Mouse (Mus musculus): ENCODE data around the gene Smok3b. TPM values are rescaled to one million over a fixed set of nuclear protein-coding genes. Genes with fewer than 3 reads are reported as not detected.

Smok3b gene
- total RNA-seq, 2 experiments from 2014 or later, result not detected

GRCm38 (mm10) chr5:138084996-138085395 lies 63.8 kb downstream of the Smok3b start, which contains the start of gene Zkscan1:
Gene Zkscan1 (plus strand): TSS chr5:138085084.
- peak; percentile 76 to 88 for DNase-seq (ENCODE audit: low spot score in 2 of 2)

GRCm38 (mm10) chr5:138085421-138085911 lies 64.2 kb downstream of the Smok3b start:
- peak; percentile 20 to 27 for DNase-seq (ENCODE audit: low spot score in 2 of 2)

GRCm38 (mm10) chr5:138086842-138087241 lies 65.6 kb downstream of the Smok3b start:
- DNase-seq (ENCODE audit: low spot score in 2 of 2), result no peak

GRCm38 (mm10) chr5:138088366-138088765 lies 67.1 kb downstream of the Smok3b start:
- no peak for DNase-seq (ENCODE audit: low spot score in 2 of 2)

- DNase-seq (ENCODE audit: low spot score in 2 of 2), result no peak
Observed at GRCm38 (mm10) chr5:138089108-138089551, 67.9 kb downstream of the Smok3b start.

- no peak for DNase-seq (ENCODE audit: low spot score in 2 of 2)
Observed at GRCm38 (mm10) chr5:138090271-138090670, 69.0 kb downstream of the Smok3b start.

GRCm38 (mm10) chr5:138090737-138091136 lies 69.5 kb downstream of the Smok3b start:
- no peak for DNase-seq (ENCODE audit: low spot score in 2 of 2)

GRCm38 (mm10) chr5:138092771-138093170 lies 71.5 kb downstream of the Smok3b start:
- DNase-seq (ENCODE audit: low spot score in 2 of 2), result no peak

- DNase-seq (ENCODE audit: low spot score in 2 of 2), result no peak
Observed at GRCm38 (mm10) chr5:138094474-138094873, 73.2 kb downstream of the Smok3b start.

Other genes starting within 250 kb of the Smok3b start
- 10 to 100 TPM; 24.2 to 27.3 TPM for gene Ppp1r35, start 242.6 kb upstream of the Smok3b start, total RNA-seq (2021)
- 10 to 100 TPM; 33.4 to 42.0 TPM for gene Mepce, start 233.8 kb upstream of the Smok3b start, total RNA-seq (2021)
- 1 to 10 TPM; 5.0 to 5.7 TPM for gene Zcwpw1, start 233.6 kb upstream of the Smok3b start, total RNA-seq (2021)
- gene Pilra, start 185.1 kb upstream of the Smok3b start, total RNA-seq (2021), result under 1 TPM; 0.32 to 0.62 TPM
- not detected for gene Pilrb1, start 163.3 kb upstream of the Smok3b start, total RNA-seq (2021)
- not detected for gene Pilrb2, start 149.6 kb upstream of the Smok3b start, total RNA-seq (2021)
- gene Cyp3a13, start 99.8 kb upstream of the Smok3b start, total RNA-seq (2021), result under 1 TPM in 1 of 2 experiments, not detected in 1; 0.29 TPM
- 10 to 100 TPM; 25.4 to 25.7 TPM for gene Gjc3, start 58.3 kb upstream of the Smok3b start, total RNA-seq (2021)
- gene Azgp1, start 39.9 kb upstream of the Smok3b start, total RNA-seq (2021), result not detected
- not detected for gene Smok3a, start 168 bp upstream of the Smok3b start, total RNA-seq (2021)
- not detected for gene Smok3c, start 31.8 kb downstream of the Smok3b start, total RNA-seq (2021)
- 10 to 100 TPM; 42.8 to 44.7 TPM for gene Zkscan1, start 63.7 kb downstream of the Smok3b start, total RNA-seq (2021)
- gene Zscan21, start 95.5 kb downstream of the Smok3b start, total RNA-seq (2021), result 10 to 100 TPM; 18.2 to 18.3 TPM
- gene Zfp113, start 134.3 kb downstream of the Smok3b start, total RNA-seq (2021), result 10 to 100 TPM in 1 of 2 experiments, 1 to 10 TPM in 1; 9.5 to 13.3 TPM
- 100 to 1,000 TPM; 132 to 144 TPM for gene Cops6, start 139.6 kb downstream of the Smok3b start, total RNA-seq (2021)
- 10 to 100 TPM; 23.7 to 26.6 TPM for gene Ap4m1, start 150.6 kb downstream of the Smok3b start, total RNA-seq (2021)
- 10 to 100 TPM; 21.3 to 21.8 TPM for gene Mcm7, start 151.0 kb downstream of the Smok3b start, total RNA-seq (2021)
- gene Taf6, start 166.0 kb downstream of the Smok3b start, total RNA-seq (2021), result 10 to 100 TPM; 33.8 to 36.0 TPM
- gene Cnpy4, start 166.1 kb downstream of the Smok3b start, total RNA-seq (2021), result 10 to 100 TPM; 13.0 to 15.9 TPM
- 10 to 100 TPM; 10.1 to 11.7 TPM for gene Mblac1, start 172.9 kb downstream of the Smok3b start, total RNA-seq (2021)
- gene Nxpe5, start 204.5 kb downstream of the Smok3b start, total RNA-seq (2021), result under 1 TPM in 1 of 2 experiments, not detected in 1; 0.17 TPM
- gene Lamtor4, start 234.1 kb downstream of the Smok3b start, total RNA-seq (2021), result 10 to 100 TPM; 64.5 to 66.6 TPM
- gene BC037034, start 242.6 kb downstream of the Smok3b start, total RNA-seq (2021), result 10 to 100 TPM; 72.5 to 79.9 TPM

Measured in layer of hippocampus, postnatal 14 days (tissue).